Mouse (Mus musculus): ENCODE results near the gene Gm20777. TPM values are rescaled to one million over a fixed set of nuclear protein-coding genes. Genes with fewer than 3 reads are reported as not detected.
"Not testable (repeated sequence)": the region's sequence is repeated elsewhere in the genome, so short reads cannot be mapped to it uniquely, and the experiment has no call there.

Gm20777 gene
- not detected in 2 replicates for polyA plus RNA-seq (2014; fragmentation: Nextera tagmentation; extraction: Ambion mirVana)

DNA sequence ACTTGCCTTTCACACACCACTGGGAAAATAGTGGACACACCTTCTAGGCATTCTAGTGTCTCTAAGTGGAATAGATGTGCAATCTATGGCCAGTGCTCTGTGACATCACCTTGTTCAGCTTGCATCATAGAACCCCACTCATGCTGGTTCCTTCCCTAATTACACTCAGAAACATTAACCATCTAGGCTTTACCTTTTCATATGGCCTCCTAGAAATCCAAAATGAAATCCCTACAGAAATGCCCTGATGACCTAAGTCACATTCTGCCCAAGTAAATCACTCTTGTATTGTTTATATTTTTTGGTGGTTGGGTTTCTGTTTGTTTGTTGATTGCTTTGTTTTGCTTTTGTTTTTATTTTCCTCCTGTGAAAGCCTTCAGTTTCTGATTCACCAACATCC is at the start of gene Gm20777:
TSS of gene Gm20777 (minus strand) at position 101 of the 400 bp plus-strand sequence.
- ATAC-seq (ENCODE audit: low read depth); H3K4me2 ChIP-seq (ENCODE audit: low read depth, low read length); H3K9me3 ChIP-seq (ENCODE audit: control insufficient read depth, low read length); H3K27ac ChIP-seq (ENCODE audit: low read depth, low read length); H3K4me3 ChIP-seq (ENCODE audit: low read depth, low read length); H3K9ac ChIP-seq (replicated peaks; ENCODE audit: low read depth, low read length); H3K4me1 ChIP-seq (ENCODE audit: control insufficient read depth, insufficient read depth, low read length); H3K27me3 ChIP-seq (ENCODE audit: control insufficient read depth, insufficient read depth, low read length); H3K36me3 ChIP-seq (ENCODE audit: control insufficient read depth, insufficient read depth, low read length): not testable (repeated sequence)

- H3K9me3 ChIP-seq (ENCODE audit: control insufficient read depth, low read length); H3K4me3 ChIP-seq (ENCODE audit: low read depth, low read length); H3K36me3 ChIP-seq (ENCODE audit: control insufficient read depth, insufficient read depth, low read length); H3K9ac ChIP-seq (replicated peaks; ENCODE audit: low read depth, low read length); ATAC-seq (ENCODE audit: low read depth); H3K27ac ChIP-seq (ENCODE audit: low read depth, low read length); H3K27me3 ChIP-seq (ENCODE audit: control insufficient read depth, insufficient read depth, low read length); H3K4me1 ChIP-seq (ENCODE audit: control insufficient read depth, insufficient read depth, low read length); H3K4me2 ChIP-seq (ENCODE audit: low read depth, low read length): not testable (repeated sequence)
- 40% methylated on average over 1 of the region's 5 CpGs for WGBS
Observed at GRCm38 (mm10) chrY:10709551-10709950, 42.7 kb downstream of the Gm20777 start.

DNA sequence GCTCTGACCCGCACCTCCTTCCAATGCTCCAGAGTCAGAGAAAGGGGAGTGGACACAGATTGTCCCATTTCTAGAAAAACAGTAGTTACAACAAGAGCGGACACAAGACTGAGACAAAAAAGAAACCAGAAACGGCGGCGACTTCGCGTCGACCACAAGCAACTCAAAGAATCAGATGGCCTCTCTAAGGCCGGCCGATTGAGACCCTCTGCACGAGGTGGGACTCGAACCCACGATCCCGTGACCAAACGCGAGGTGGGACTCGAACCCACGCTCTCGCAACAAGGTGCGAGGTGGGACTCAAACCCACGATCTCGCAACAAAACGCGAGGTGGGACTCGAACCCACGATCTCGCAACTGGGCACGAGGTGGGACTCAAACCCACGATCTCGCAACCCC is 43.5 kb downstream of the Gm20777 start:
- 95% methylated on average over 25 of the region's 30 CpGs for WGBS
- not testable (repeated sequence) for H3K4me1 ChIP-seq (ENCODE audit: control insufficient read depth, insufficient read depth, low read length); H3K9ac ChIP-seq (replicated peaks; ENCODE audit: low read depth, low read length); H3K36me3 ChIP-seq (ENCODE audit: control insufficient read depth, insufficient read depth, low read length); H3K27ac ChIP-seq (ENCODE audit: low read depth, low read length); H3K4me2 ChIP-seq (ENCODE audit: low read depth, low read length); H3K4me3 ChIP-seq (ENCODE audit: low read depth, low read length); ATAC-seq (ENCODE audit: low read depth); H3K9me3 ChIP-seq (ENCODE audit: control insufficient read depth, low read length); H3K27me3 ChIP-seq (ENCODE audit: control insufficient read depth, insufficient read depth, low read length)

GRCm38 (mm10) chrY:10708226-10708625 is 44.0 kb downstream of the Gm20777 start:
- H3K27me3 ChIP-seq (ENCODE audit: control insufficient read depth, insufficient read depth, low read length); H3K27ac ChIP-seq (ENCODE audit: low read depth, low read length); H3K36me3 ChIP-seq (ENCODE audit: control insufficient read depth, insufficient read depth, low read length); H3K4me2 ChIP-seq (ENCODE audit: low read depth, low read length); H3K9ac ChIP-seq (replicated peaks; ENCODE audit: low read depth, low read length); H3K9me3 ChIP-seq (ENCODE audit: control insufficient read depth, low read length); H3K4me3 ChIP-seq (ENCODE audit: low read depth, low read length); H3K4me1 ChIP-seq (ENCODE audit: control insufficient read depth, insufficient read depth, low read length); ATAC-seq (ENCODE audit: low read depth): not testable (repeated sequence)
- 89% methylated on average over 16 of the region's 16 CpGs for WGBS

GRCm38 (mm10) chrY:10706686-10707085 is 45.6 kb downstream of the Gm20777 start:
- H3K36me3 ChIP-seq (ENCODE audit: control insufficient read depth, insufficient read depth, low read length); H3K27me3 ChIP-seq (ENCODE audit: control insufficient read depth, insufficient read depth, low read length); H3K27ac ChIP-seq (ENCODE audit: low read depth, low read length); H3K4me2 ChIP-seq (ENCODE audit: low read depth, low read length); H3K4me3 ChIP-seq (ENCODE audit: low read depth, low read length); H3K4me1 ChIP-seq (ENCODE audit: control insufficient read depth, insufficient read depth, low read length); ATAC-seq (ENCODE audit: low read depth); H3K9ac ChIP-seq (replicated peaks; ENCODE audit: low read depth, low read length); H3K9me3 ChIP-seq (ENCODE audit: control insufficient read depth, low read length): not testable (repeated sequence)
- WGBS = 91% methylated on average over 6 of the region's 7 CpGs

Other genes with a start within 250 kb of the Gm20777 start
- gene Gm20737, start 216.4 kb downstream of the Gm20777 start, polyA plus RNA-seq (2014; fragmentation: Nextera tagmentation; extraction: Ambion mirVana) = not detected in 2 replicates
- not detected in 2 replicates for gene Gm21775, start 199.0 kb downstream of the Gm20777 start, polyA plus RNA-seq (2014; fragmentation: Nextera tagmentation; extraction: Ambion mirVana)
- not detected in 2 replicates for gene Gm21900, start 136.1 kb downstream of the Gm20777 start, polyA plus RNA-seq (2014; fragmentation: Nextera tagmentation; extraction: Ambion mirVana)